Mouse (Mus musculus) heart, adult 2 months (tissue): ENCODE data around the gene Phc3.

Experiments used
- CTCF ChIP-seq: fragments of 200-600 bp; IDR thresholded peaks from 2 replicates; pipeline ENCODE4 v1.8.1; 2022; ENCODE audit warnings: antibody characterized with exemption, mild to moderate bottlenecking, moderate library complexity
- EP300 ChIP-seq: fragments of 200-500 bp; IDR thresholded peaks from 2 replicates; pipeline ENCODE4 v1.6.1; 2011; ENCODE audit warnings: low read depth, low read length, control low read depth; ENCODE audit not compliant: insufficient read depth

- TF ChIP-seq CTCF (no peak), EP300 (no peak)
Observed at GRCm38 (mm10) chr3:30968531-30969092, 603 bp downstream of the Phc3 start.
